Mouse (Mus musculus) stomach, embryonic 14.5 days (tissue): ENCODE measurements around the gene Top3a. TPM values are rescaled to one million over a fixed set of nuclear protein-coding genes. Genes with fewer than 3 reads are reported as not detected.

ENCODE experiments used
- ATAC-seq: fragments of 200-750 bp; cut with Nextera tagmentation; 2 replicates; pipeline ENCODE4 v1.8.0; 2017; ENCODE audit warnings: low read depth, moderate TSS enrichment; ENCODE audit not compliant: insufficient number of reproducible peaks, insufficient read depth, low FRiP score
- H3K27ac ChIP-seq: fragments of 300-500 bp; sonication (generic); 2 replicates; pipeline ENCODE4 v1.5.1; 2014; ENCODE audit warnings: mild to moderate bottlenecking, low read length, moderate library complexity, mixed read lengths
- H3K27me3 ChIP-seq: fragments of 300-500 bp; sonication (generic); 2 replicates; pipeline ENCODE4 v1.6.1; 2014; ENCODE audit warnings: low read length, control low read depth, mixed read lengths; ENCODE audit not compliant: control insufficient read depth, insufficient read depth
- H3K36me3 ChIP-seq: fragments of 300-500 bp; sonication (generic); 2 replicates; pipeline ENCODE4 v1.6.1; 2014; ENCODE audit warnings: mild to moderate bottlenecking, control low read depth, low read length, moderate library complexity, mixed read lengths; ENCODE audit not compliant: control insufficient read depth, insufficient read depth
- H3K4me1 ChIP-seq: fragments of 300-500 bp; sonication (generic); 2 replicates; pipeline ENCODE4 v1.6.1; 2014; ENCODE audit warnings: low read length, control low read depth, mixed read lengths; ENCODE audit not compliant: control insufficient read depth, insufficient read depth
- H3K4me2 ChIP-seq: fragments of 300-500 bp; sonication (generic); replicated peaks from 2 replicates; pipeline ENCODE4 v1.6.1; 2014; ENCODE audit warnings: low read depth, low read length, control low read depth
- H3K4me3 ChIP-seq: fragments of 300-500 bp; sonication (generic); 2 replicates; pipeline ENCODE4 v1.5.1; 2014; ENCODE audit warnings: low read depth, low read length, control low read depth
- H3K9ac ChIP-seq: fragments of 300-500 bp; sonication (generic); replicated peaks from 2 replicates; pipeline ENCODE4 v1.6.1; 2014; ENCODE audit warnings: low read depth, mild to moderate bottlenecking, control low read depth, low read length, moderate library complexity, mixed read lengths
- H3K9me3 ChIP-seq: fragments of 300-500 bp; sonication (generic); 2 replicates; pipeline ENCODE4 v1.6.1; 2016; ENCODE audit warnings: low read depth, low read length, control low read depth; ENCODE audit not compliant: control insufficient read depth
- WGBS: fragments of 180-500 bp; shearing (Covaris S2); extraction: QIAGEN DNeasy Blood & Tissue Kit; methylation state at CpG from one replicate; pipeline ENCODE4 v1.1.7; 2014; 5-methylcytosine and 5-hydroxymethylcytosine counted together
- polyA plus RNA-seq: library from polyadenylated mRNA; unstranded; fragments of >200 nt; fragmentation: Nextera tagmentation; extraction: Ambion mirVana; gene quantifications from 2 replicates; pipeline ENCODE4 v1.2.1, GENCODE M21; 2014

The Top3a gene
- polyA plus RNA-seq, 1 experiment from 2014 or later, result 14.7 TPM

DNA sequence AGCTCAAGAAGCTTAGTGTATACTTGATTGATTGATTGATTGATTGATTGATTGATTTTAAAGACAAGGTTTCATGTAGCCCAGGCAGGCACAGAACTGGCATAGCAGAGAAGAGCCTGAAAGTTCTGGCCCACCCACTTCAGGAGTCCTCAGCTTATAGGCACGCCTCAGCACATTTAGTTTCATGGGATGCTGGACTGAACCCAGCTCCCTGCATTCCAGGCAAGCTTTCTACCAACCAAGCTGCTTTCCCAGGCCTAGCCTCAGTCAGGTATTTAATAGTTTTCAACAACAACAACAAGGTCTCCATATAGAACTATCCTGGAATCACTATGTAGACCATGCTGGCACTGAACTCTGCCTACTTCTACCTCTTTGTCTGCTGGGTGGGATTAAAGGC is 32.4 kb upstream of the Top3a start:
- H3K9ac ChIP-seq, result no peak overlapping the region
- no peaks in the 10 kb centered on the region for H3K27me3 ChIP-seq
- peaks cover 20% of the 10 kb centered on the region; the same call in 1 of the 2 replicates for H3K4me1 ChIP-seq
- no peaks in the 10 kb centered on the region for H3K9me3 ChIP-seq
- H3K4me3 ChIP-seq, result peak overlapping the region; percentile 44
- no peaks in the 10 kb centered on the region for H3K36me3 ChIP-seq
- 43% methylated on average over 1 of the region's 1 CpGs for WGBS
- no peak overlapping the region for H3K27ac ChIP-seq
- ATAC-seq, result no peak
- peak overlapping the region; percentile 72 for H3K4me2 ChIP-seq

DNA sequence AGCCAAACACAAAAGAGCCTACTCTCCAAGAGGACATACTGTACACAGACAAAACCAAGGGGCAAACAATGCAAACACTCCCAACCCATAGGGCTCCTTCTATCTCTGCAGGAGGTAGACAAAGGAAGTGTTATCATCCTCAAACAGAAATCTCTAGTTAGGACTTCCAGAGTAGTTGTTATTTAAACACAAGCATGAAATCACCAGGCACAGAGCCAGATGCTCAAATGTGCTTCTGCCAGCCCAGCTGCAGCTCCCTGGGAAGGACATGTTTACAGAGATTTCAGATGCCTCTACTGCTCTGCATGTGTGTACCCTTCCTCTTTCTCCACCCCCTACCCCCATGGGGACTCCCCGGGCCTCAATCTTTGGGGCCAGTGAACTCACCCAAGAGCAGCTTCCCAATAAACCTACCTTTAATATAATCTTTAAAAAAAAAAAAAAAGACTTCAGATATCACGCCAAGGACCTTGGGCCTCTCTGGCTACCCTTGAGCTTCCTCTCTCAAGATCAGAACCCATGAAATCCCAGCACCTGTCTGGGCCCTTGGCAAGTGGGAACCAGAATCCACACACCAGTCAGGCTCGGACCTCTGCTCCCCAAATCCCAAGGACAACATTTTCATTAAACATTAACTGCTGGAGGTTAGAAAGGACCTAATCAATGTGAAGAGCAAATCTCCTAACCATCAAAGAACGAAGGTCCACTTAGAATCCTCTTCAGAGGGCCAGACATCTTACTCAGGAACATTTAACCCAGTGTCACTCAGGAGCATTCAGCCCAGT is 31.3 kb upstream of the Top3a start:
- Histone ChIP-seq H3K27me3 (no peaks in the 10 kb centered on the region), H3K36me3 (no peaks in the 10 kb centered on the region), H3K4me3 (no peak overlapping the region), H3K9ac (no peak overlapping the region), H3K4me2 (peak overlapping the region; percentile 24; the same call in 1 of the 2 replicates), H3K27ac (no peak overlapping the region), H3K4me1 (peaks cover 20% of the 10 kb centered on the region; the same call in 1 of the 2 replicates), H3K9me3 (no peaks in the 10 kb centered on the region)
- WGBS, result 50% methylated on average over 4 of the region's 4 CpGs
- no peak for ATAC-seq

DNA sequence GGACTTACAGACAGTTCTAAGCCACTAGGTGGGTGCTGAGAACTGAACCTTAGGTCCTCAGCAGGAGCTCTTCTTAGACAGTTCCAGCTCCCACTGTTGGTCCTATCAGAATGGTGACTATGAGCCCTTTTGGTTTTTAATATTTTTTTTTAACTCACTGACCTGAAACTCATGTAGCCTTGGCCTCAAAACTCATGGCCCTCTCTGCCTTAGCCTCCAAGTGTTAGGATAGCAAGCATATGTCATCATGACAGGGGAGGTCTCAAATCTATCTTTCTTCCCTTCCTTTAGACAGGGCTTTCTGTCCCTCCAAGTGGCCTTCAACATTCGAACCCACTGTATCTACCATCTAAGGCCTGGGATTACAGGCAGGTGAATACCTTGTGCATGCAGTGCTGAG is 23.7 kb upstream of the Top3a start:
- no peaks in the 10 kb centered on the region for H3K9me3 ChIP-seq
- no peaks in the 10 kb centered on the region for H3K4me1 ChIP-seq
- H3K36me3 ChIP-seq, result peaks cover 19% of the 10 kb centered on the region
- no peak overlapping the region for H3K4me3 ChIP-seq
- H3K27me3 ChIP-seq, result no peaks in the 10 kb centered on the region
- WGBS, result 91% methylated on average over 1 of the region's 1 CpGs
- no peak overlapping the region for H3K4me2 ChIP-seq
- no peak for ATAC-seq
- no peak overlapping the region for H3K27ac ChIP-seq
- H3K9ac ChIP-seq, result no peak overlapping the region

DNA sequence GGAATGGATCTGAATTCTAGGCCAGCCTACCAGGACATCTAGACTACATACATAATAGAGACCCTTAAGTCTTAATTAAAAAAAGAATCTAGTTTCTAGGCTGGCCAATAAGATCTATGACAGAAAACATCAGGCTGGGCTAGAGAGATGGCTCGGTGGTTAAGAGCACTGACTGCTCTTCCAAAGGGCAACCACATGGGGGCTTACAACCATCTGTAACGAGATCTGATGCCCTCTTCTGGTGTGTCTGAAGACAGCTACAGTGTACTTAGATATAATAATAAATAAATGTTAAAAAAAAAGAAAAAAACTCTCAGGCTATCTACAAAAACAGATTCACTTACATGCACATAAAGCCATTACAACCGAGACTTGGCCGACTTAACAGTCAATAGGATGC is 22.8 kb upstream of the Top3a start:
- Histone ChIP-seq H3K4me1 (no peaks in the 10 kb centered on the region), H3K27me3 (no peaks in the 10 kb centered on the region), H3K9ac (no peak overlapping the region), H3K9me3 (no peaks in the 10 kb centered on the region), H3K27ac (no peak overlapping the region), H3K36me3 (peaks cover 21% of the 10 kb centered on the region), H3K4me2 (no peak overlapping the region), H3K4me3 (no peak overlapping the region)
- no peak for ATAC-seq
- 89% methylated on average over 4 of the region's 4 CpGs for WGBS

- H3K4me3 ChIP-seq, result no peak overlapping the region
- H3K36me3 ChIP-seq, result peaks cover 37% of the 10 kb centered on the region
- no peaks in the 10 kb centered on the region for H3K27me3 ChIP-seq
- no peak overlapping the region for H3K9ac ChIP-seq
- H3K4me2 ChIP-seq, result no peak overlapping the region
- no peaks in the 10 kb centered on the region for H3K4me1 ChIP-seq
- H3K9me3 ChIP-seq, result no peaks in the 10 kb centered on the region
- no peak for ATAC-seq
- H3K27ac ChIP-seq, result no peak overlapping the region
- 90% methylated on average over 11 of the region's 11 CpGs for WGBS
Measured at GRCm38 (mm10) chr11:60796342-60796741, 19.2 kb upstream of the Top3a start.

DNA sequence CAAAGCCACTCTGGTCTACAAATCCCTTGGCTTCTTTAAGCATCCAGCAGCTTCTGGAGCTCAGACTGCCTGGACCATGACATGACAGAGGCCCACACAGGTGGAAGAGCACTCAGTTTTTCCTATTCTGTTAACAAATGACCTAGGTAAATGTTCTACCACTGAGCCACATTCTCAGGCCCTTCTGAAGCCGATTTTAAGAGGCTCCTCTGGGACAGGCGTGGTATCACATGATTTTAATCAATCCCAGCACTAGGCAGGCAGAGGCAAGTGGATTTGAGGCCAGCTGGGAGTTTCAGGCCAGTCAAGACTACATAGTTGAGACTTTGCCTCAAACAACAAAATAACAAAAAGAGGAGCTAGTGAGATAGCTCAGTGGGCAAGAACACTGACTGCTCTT is 13.3 kb upstream of the Top3a start:
- ATAC-seq, result no peak
- H3K4me2 ChIP-seq, result no peak overlapping the region
- no peak overlapping the region for H3K9ac ChIP-seq
- no peaks in the 10 kb centered on the region for H3K4me1 ChIP-seq
- WGBS, result 77% methylated on average over 2 of the region's 2 CpGs
- H3K9me3 ChIP-seq, result no peaks in the 10 kb centered on the region
- H3K4me3 ChIP-seq, result no peak overlapping the region
- H3K36me3 ChIP-seq, result peaks cover 61% of the 10 kb centered on the region
- H3K27ac ChIP-seq, result no peak overlapping the region
- H3K27me3 ChIP-seq, result no peaks in the 10 kb centered on the region

DNA sequence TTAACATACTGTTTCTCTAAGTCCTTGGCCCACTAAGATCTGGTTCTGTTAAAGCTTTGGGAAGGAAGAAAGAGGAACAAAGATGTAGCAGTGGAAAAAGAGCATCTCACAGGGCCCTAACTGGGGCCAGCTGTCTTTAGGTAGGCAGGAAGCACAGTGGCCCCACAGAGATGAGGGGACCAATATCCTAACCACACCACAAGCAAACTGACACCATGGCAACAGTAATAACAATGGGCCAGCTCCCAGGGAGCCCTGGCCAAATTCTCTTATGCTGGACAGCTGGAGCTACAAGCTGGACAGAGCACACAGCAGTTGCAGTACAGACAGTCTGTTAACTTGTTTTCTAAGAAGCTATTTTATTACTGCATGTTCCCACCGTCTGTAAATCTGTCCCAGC is 10.4 kb upstream of the Top3a start:
- WGBS, result 75% methylated on average over 1 of the region's 1 CpGs
- no peak overlapping the region for H3K27ac ChIP-seq
- peaks cover 64% of the 10 kb centered on the region for H3K36me3 ChIP-seq
- H3K4me1 ChIP-seq, result no peaks in the 10 kb centered on the region; the same call in 1 of the 2 replicates
- no peak for ATAC-seq
- no peak overlapping the region for H3K4me2 ChIP-seq
- H3K9ac ChIP-seq, result no peak overlapping the region
- no peaks in the 10 kb centered on the region for H3K27me3 ChIP-seq
- H3K4me3 ChIP-seq, result no peak overlapping the region
- no peaks in the 10 kb centered on the region for H3K9me3 ChIP-seq

DNA sequence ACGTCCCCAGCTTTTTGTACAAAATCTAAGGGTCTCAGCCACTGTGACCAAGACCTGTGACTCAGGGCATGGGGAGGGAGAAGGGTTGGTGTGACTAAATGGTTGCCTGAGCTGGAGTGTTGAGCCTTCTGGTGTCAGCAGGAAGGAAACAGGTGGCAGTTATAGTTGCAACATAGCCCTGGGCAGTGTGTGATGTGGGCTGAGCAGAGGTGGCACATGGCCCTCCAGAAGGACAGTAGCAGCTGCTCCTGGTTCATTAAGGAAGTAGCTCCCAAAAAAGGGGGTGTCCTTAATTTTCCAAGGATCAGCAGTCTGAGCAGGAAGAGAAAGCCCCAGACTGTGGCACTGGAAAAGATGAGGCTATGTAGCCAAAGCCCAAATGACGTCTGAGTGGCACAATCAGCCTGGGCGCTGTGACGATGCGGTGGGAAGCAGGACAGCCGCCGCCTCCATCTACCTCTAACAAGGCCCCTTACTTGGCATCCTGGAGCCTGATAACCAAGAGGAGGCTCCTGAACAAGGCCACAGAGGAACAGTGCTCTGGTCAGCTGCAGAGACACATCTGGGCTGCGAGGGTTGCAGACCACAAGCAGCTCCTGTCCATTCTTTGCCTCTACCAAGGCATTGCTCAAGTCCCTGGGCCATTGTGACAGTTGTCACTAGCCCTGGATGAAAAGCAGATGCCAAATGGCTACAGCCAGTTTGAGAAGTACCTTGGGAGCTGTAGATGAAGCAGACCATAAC is 7.2 kb upstream of the Top3a start:
- 91% methylated on average over 8 of the region's 8 CpGs for WGBS
- ATAC-seq, result no peak
- no peak overlapping the region for H3K9ac ChIP-seq
- no peak overlapping the region for H3K4me3 ChIP-seq
- no peaks in the 10 kb centered on the region for H3K27me3 ChIP-seq
- no peak overlapping the region for H3K27ac ChIP-seq
- H3K4me2 ChIP-seq, result no peak overlapping the region
- H3K36me3 ChIP-seq, result peaks cover 52% of the 10 kb centered on the region
- H3K9me3 ChIP-seq, result no peaks in the 10 kb centered on the region
- peaks cover 31% of the 10 kb centered on the region for H3K4me1 ChIP-seq
